Mouse (Mus musculus) heart, postnatal 25 days (tissue): ENCODE results near the gene Olfr1487. TPM values are rescaled to one million over a fixed set of nuclear protein-coding genes. Genes with fewer than 3 reads are reported as not detected.
"Not testable (repeated sequence)": the region's sequence is repeated elsewhere in the genome, so short reads cannot be mapped to it uniquely, and the experiment has no call there.

ENCODE experiments used
- DNase-seq: peaks from one replicate; pipeline ENCODE4 v3.0.0; 2022; ENCODE audit warnings: low spot score
- intact Hi-C: fragments of 180-260 bp; cut with DNase I; formaldehyde crosslinking; loops from one replicate; pipeline ENCODE4 v1.15.1; 2025
- microRNA-seq: library from miRNA; unstranded; fragments of <30 nt; microRNA quantifications from one replicate; pipeline ENCODE4 v1.2.0, GENCODE M21; 2022
- total RNA-seq, 2 experiments: library from RNA; stranded (reverse); gene quantifications; 2 replicates each; pipeline ENCODE4 v1.2.3; 2021

Gene Olfr1487
- total RNA-seq, result not detected

GRCm38 (mm10) chr19:13617075-13617474 lies at the start of gene Olfr1487:
Gene Olfr1487, plus strand, starts transcription at chr19:13617375.
- intact Hi-C loops, DNase-seq: not testable (repeated sequence)

DNA sequence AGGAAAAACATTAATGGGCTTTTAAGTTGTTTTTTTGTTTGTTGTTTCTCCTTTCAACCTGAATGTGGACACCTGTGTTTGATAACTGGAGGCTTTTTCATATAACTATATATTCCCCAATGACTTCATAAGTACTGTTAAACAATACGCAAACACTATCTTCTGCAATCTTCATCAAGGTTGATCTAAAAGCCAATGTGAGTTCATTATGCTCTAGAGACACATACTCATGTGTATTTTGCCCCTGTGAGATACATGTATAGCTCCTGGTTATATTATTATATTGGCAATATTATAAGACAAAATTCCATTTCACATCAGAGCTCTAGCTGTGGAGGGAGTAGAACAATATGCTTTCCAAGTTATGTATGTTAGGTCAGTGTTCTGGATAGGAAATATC lies 34.0 kb upstream of the Olfr1487 start, which contains the start of gene Olfr1484:
Gene Olfr1484 (plus strand): TSS at position 301 of the 400 bp plus-strand sequence.
- intact Hi-C loops, result no loop called here
- DNase-seq, result no peak

DNA sequence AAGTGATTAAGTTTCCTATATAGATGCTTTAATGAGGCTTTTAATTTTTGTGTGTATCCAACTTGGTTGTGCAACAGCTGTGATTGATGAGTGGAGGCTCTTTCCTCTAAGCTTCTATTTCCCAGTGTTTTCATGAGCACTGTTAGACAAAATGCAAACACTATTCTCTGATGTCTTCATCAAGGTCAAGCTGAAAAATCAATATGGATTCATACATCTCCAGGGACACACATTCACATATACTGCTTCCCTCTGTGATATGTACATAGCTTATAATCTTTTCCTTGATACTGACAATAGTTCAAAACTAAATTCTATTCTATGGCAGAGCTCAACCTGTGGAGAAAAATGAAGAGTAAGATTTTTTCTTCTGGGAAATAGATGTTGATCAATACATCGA lies 14.1 kb downstream of the Olfr1487 start, which contains the start of gene Olfr1489:
Gene Olfr1489 (plus strand): TSS at position 301 of the 400 bp plus-strand sequence.
- intact Hi-C loops, result no loop called here
- no peak for DNase-seq

GRCm38 (mm10) chr19:13650791-13651190 lies 33.6 kb downstream of the Olfr1487 start, which contains the start of gene Olfr1490:
Gene Olfr1490, plus strand, starts transcription at chr19:13651091.
- no peak for DNase-seq
- intact Hi-C loops, result no loop called here

Small RNAs within 50 kb of the gene (microRNA-seq; reads per million reads assigned to microRNA genes)
- gene Gm22323, result not detected
- gene Gm23931, result not detected

Other genes starting within 250 kb of the Olfr1487 start
- not detected for gene Olfr1469, start 209.5 kb upstream of the Olfr1487 start, total RNA-seq
- not detected for gene Olfr1471, start 174.0 kb upstream of the Olfr1487 start, total RNA-seq
- gene Olfr1472, start 161.3 kb upstream of the Olfr1487 start, total RNA-seq, result not detected
- not detected for gene Olfr1474, start 147.8 kb upstream of the Olfr1487 start, total RNA-seq
- gene Olfr1475, start 137.2 kb upstream of the Olfr1487 start, total RNA-seq, result not detected
- gene Olfr1477, start 116.8 kb upstream of the Olfr1487 start, total RNA-seq, result not detected
- gene Olfr1480, start 89.5 kb upstream of the Olfr1487 start, total RNA-seq, result not detected
- gene Olfr1484, start 33.9 kb upstream of the Olfr1487 start, total RNA-seq, result not detected
- not detected for gene Olfr1489, start 14.2 kb downstream of the Olfr1487 start, total RNA-seq
- gene Olfr1490, start 33.7 kb downstream of the Olfr1487 start, total RNA-seq, result not detected
- not detected for gene Olfr1491, start 79.9 kb downstream of the Olfr1487 start, total RNA-seq
- gene Olfr1493-ps1, start 105.9 kb downstream of the Olfr1487 start, total RNA-seq, result not detected
- gene Olfr1494, start 122.4 kb downstream of the Olfr1487 start, total RNA-seq, result not detected
- not detected for gene Olfr1495, start 147.2 kb downstream of the Olfr1487 start, total RNA-seq
- not detected for gene Olfr1496, start 160.5 kb downstream of the Olfr1487 start, total RNA-seq
- not detected for gene Olfr1497, start 180.8 kb downstream of the Olfr1487 start, total RNA-seq
- not detected for gene Olfr1499, start 202.1 kb downstream of the Olfr1487 start, total RNA-seq
- gene Olfr1500, start 213.1 kb downstream of the Olfr1487 start, total RNA-seq, result not detected
- not detected for gene Olfr1501, start 233.3 kb downstream of the Olfr1487 start, total RNA-seq
- gene Olfr1502, start 244.4 kb downstream of the Olfr1487 start, total RNA-seq, result not detected